7 mouse cellular contexts compared by ENCODE assay signal in the genomic region with DNA sequence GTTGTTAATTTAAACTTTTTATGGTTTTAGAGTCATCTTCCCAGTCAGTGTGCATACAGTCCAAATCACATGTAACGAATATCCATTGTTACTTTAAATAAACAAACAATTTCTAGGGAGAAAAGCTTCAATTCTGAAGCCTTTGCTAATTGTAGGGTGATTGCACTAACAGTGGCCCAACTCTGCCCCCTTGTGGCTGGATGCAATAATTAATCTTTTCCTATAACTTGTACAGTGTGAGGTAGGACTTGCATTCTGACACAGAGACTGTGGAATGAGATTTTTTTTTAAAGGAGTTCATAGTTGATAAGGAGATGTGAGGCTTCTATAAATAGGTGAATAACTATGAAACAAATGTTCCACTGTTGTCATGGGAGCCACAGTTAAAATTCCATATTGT. TPM values are rescaled to one million over a fixed set of nuclear protein-coding genes. Genes with fewer than 3 reads are reported as not detected.
DNase-seq lines count a peak whose midpoint lies in the region; ATAC-seq and TF ChIP-seq lines count a peak whose summit lies in the region.

No protein-coding gene starts in this region.

- TF ChIP-seq CTCF in intestine, postnatal 0 days (IDR thresholded peaks at IDR 0.05; ENCODE audit: low read depth): peak; percentile 85

- WGBS in forebrain, embryonic 13.5 days: 0% methylated on average over 1 of the region's 1 CpGs
- 3% methylated on average over 1 of the region's 1 CpGs for WGBS in intestine, postnatal 0 days
- WGBS in liver, embryonic 13.5 days (ENCODE audit: insufficient replicate concordance): 0% methylated on average over 1 of the region's 1 CpGs
- WGBS in neural tube, embryonic 15.5 days: 4% methylated on average over 1 of the region's 1 CpGs

- no peak overlapping the region for H3K27ac ChIP-seq in forebrain, embryonic 13.5 days
- H3K27ac ChIP-seq in intestine, postnatal 0 days (ENCODE audit: low read depth, low read length): no peak overlapping the region
- H3K27ac ChIP-seq in liver, embryonic 13.5 days: no peak overlapping the region
- H3K27ac ChIP-seq in neural tube, embryonic 15.5 days (replicated peaks): no peak overlapping the region

- H3K9me3 ChIP-seq in forebrain, embryonic 13.5 days (replicated peaks): no peaks in the 10 kb centered on the region
- no peaks in the 10 kb centered on the region for H3K9me3 ChIP-seq in intestine, postnatal 0 days (ENCODE audit: control insufficient read depth)
- no peaks in the 10 kb centered on the region for H3K9me3 ChIP-seq in liver, embryonic 13.5 days (replicated peaks)
- H3K9me3 ChIP-seq in neural tube, embryonic 15.5 days (replicated peaks): no peaks in the 10 kb centered on the region

- DNase-seq in A20 (ENCODE audit: low read depth, low spot score): peak; percentile 61
- peak; percentile 66 for DNase-seq in CD4-positive, CD25-positive, alpha-beta regulatory T cell, adult 2 months (ENCODE audit: low read depth, low spot score)
- DNase-seq in c-Kit-positive CD71-positive TER-119-positive erythroid progenitor cells, embryonic 14.5 days (ENCODE audit: low spot score): peak; percentile 39
- DNase-seq in liver, embryonic 13.5 days: peak; percentile 5

- H3K4me3 ChIP-seq in forebrain, embryonic 13.5 days: no peak overlapping the region
- no peak overlapping the region for H3K4me3 ChIP-seq in intestine, postnatal 0 days (ENCODE audit: low read depth, low read length)
- H3K4me3 ChIP-seq in liver, embryonic 13.5 days (replicated peaks): no peak overlapping the region
- H3K4me3 ChIP-seq in neural tube, embryonic 15.5 days (replicated peaks): no peak overlapping the region

- H3K27me3 ChIP-seq in forebrain, embryonic 13.5 days: peaks cover 16% of the 10 kb centered on the region
- no peaks in the 10 kb centered on the region for H3K27me3 ChIP-seq in intestine, postnatal 0 days (replicated peaks; ENCODE audit: control insufficient read depth, insufficient read depth, low read length)
- H3K27me3 ChIP-seq in liver, embryonic 13.5 days: peaks cover 5% of the 10 kb centered on the region; the same call in 1 of the 2 replicates
- peaks cover 23% of the 10 kb centered on the region for H3K27me3 ChIP-seq in neural tube, embryonic 15.5 days (replicated peaks)

- no peaks in the 10 kb centered on the region for H3K4me1 ChIP-seq in forebrain, embryonic 13.5 days
- H3K4me1 ChIP-seq in intestine, postnatal 0 days (replicated peaks; ENCODE audit: control insufficient read depth, insufficient read depth, low read length): no peaks in the 10 kb centered on the region
- 0 out of 2 replicates have a peak, but pooled peaks cover 8% of the 10 kb centered on the region for H3K4me1 ChIP-seq in liver, embryonic 13.5 days (replicated peaks)
- H3K4me1 ChIP-seq in neural tube, embryonic 15.5 days: no peaks in the 10 kb centered on the region

- no peak overlapping the region for H3K4me2 ChIP-seq in forebrain, embryonic 13.5 days
- no peak overlapping the region for H3K4me2 ChIP-seq in intestine, postnatal 0 days (replicated peaks; ENCODE audit: low read depth)
- no peak overlapping the region for H3K4me2 ChIP-seq in liver, embryonic 13.5 days
- H3K4me2 ChIP-seq in neural tube, embryonic 15.5 days: no peak overlapping the region

- H3K9ac ChIP-seq in forebrain, embryonic 13.5 days: no peak overlapping the region
- no peak overlapping the region for H3K9ac ChIP-seq in intestine, postnatal 0 days (ENCODE audit: low read depth, low read length)
- H3K9ac ChIP-seq in liver, embryonic 13.5 days: no peak overlapping the region
- H3K9ac ChIP-seq in neural tube, embryonic 15.5 days (replicated peaks): no peak overlapping the region

- peak; percentile 87 for ATAC-seq in forebrain, embryonic 13.5 days
- ATAC-seq in intestine, postnatal 0 days: peak; percentile 43; the same call in 1 of the 2 replicates
- ATAC-seq in liver, embryonic 13.5 days (ENCODE audit: low read depth): no peak
- ATAC-seq in neural tube, embryonic 15.5 days (ENCODE audit: low FRiP score): peak; percentile 75

- H3K36me3 ChIP-seq in forebrain, embryonic 13.5 days (ENCODE audit: poor library complexity, severe bottlenecking): no peaks in the 10 kb centered on the region
- H3K36me3 ChIP-seq in intestine, postnatal 0 days (ENCODE audit: control insufficient read depth, insufficient read depth): no peaks in the 10 kb centered on the region
- no peaks in the 10 kb centered on the region for H3K36me3 ChIP-seq in liver, embryonic 13.5 days
- H3K36me3 ChIP-seq in neural tube, embryonic 15.5 days: no peaks in the 10 kb centered on the region

RNA-seq across cellular contexts. Expression of gene Them7, which starts 6.2 kb away (rescaled TPM):
- not detected in 2 replicates for polyA plus RNA-seq in forebrain, embryonic 13.5 days (2015; fragmentation: Nextera tagmentation; extraction: Ambion mirVana)
- polyA plus RNA-seq in intestine, postnatal 0 days (2015; fragmentation: Nextera tagmentation; extraction: Ambion mirVana): 0.26 and 0.55 TPM in 2 replicates
- 0.99 and 1.00 TPM in 2 replicates for polyA plus RNA-seq in liver, embryonic 13.5 days (2015; fragmentation: Nextera tagmentation; extraction: Ambion mirVana)
- 0.14 and 0.34 TPM in 2 replicates for polyA plus RNA-seq in neural tube, embryonic 15.5 days (2015; fragmentation: Nextera tagmentation; extraction: Ambion mirVana)

Comparison
In these comparisons a context has a peak if more than half of its experiments do, and no peak if none do; other contexts are left out.
1. DNase-seq: peak in every context shown above with its lines; median percentile 66 in CD4-positive, CD25-positive, alpha-beta regulatory T cell, adult 2 months; 61 in A20; 39 in c-Kit-positive CD71-positive TER-119-positive erythroid progenitor cells, embryonic 14.5 days; 5 in liver, embryonic 13.5 days.